Mouse (Mus musculus): Measurements from ENCODE around the gene Nfkbie. TPM values are rescaled to one million over a fixed set of nuclear protein-coding genes. Genes with fewer than 3 reads are reported as not detected.

The Nfkbie gene
- 4.3 and 5.8 TPM in 2 replicates for polyA plus RNA-seq (2012; rRNA removed)

- Histone ChIP-seq H3K4me3 (ENCODE audit: insufficient read depth, low read depth, low read length) (peak within 1 kb of the TSS; percentile 83), H3K27me3 (replicated peaks; ENCODE audit: control insufficient read depth, insufficient read depth, low read length) (no peaks in the 10 kb centered on the region), H3K4me1 (ENCODE audit: control insufficient read depth, insufficient read depth, low read length) (peaks cover 7% of the 10 kb centered on the region), H3K27ac (ENCODE audit: insufficient read depth, low read depth, low read length) (peak within 1 kb of the TSS; percentile 24; the same call in 1 of the 2 replicates), H3K36me3 (ENCODE audit: control insufficient read depth, insufficient read depth, low read length) (no peaks in the 10 kb centered on the region)
- WGBS: under 1% methylated on average over 45 of the region's 45 CpGs
- peak; percentile 97 for DNase-seq
- TF ChIP-seq POLR2A (IDR thresholded peaks at IDR 0.05; ENCODE audit: low read depth, low read length): peak; percentile 42
- TF ChIP-seq CTCF (conservative IDR thresholded peaks at IDR 0.05; ENCODE audit: insufficient read depth, insufficient read length, low read depth, low read length): no peak
These were observed at the start of gene Nfkbie for GRCm38 (mm10) chr17:45555452-45556106. Gene Nfkbie (plus strand): TSS chr17:45555703.

GRCm38 (mm10) chr17:45505941-45506465 lies 49.5 kb upstream of the Nfkbie start:
- no peak overlapping the region for H3K27ac ChIP-seq (ENCODE audit: insufficient read depth, low read depth, low read length)
- H3K4me1 ChIP-seq (ENCODE audit: control insufficient read depth, insufficient read depth, low read length): peaks cover 3% of the 10 kb centered on the region; the same call in 1 of the 2 replicates
- 69% methylated on average over 6 of the region's 6 CpGs for WGBS
- H3K4me3 ChIP-seq (ENCODE audit: insufficient read depth, low read depth, low read length): no peak overlapping the region
- H3K36me3 ChIP-seq (ENCODE audit: control insufficient read depth, insufficient read depth, low read length): no peaks in the 10 kb centered on the region
- no peaks in the 10 kb centered on the region for H3K27me3 ChIP-seq (replicated peaks; ENCODE audit: control insufficient read depth, insufficient read depth, low read length)
- TF ChIP-seq POLR2A (IDR thresholded peaks at IDR 0.05; ENCODE audit: low read depth, low read length): no peak
- TF ChIP-seq CTCF (conservative IDR thresholded peaks at IDR 0.05; ENCODE audit: insufficient read depth, insufficient read length, low read depth, low read length): no peak
- no peak for DNase-seq

GRCm38 (mm10) chr17:45506700-45507189 lies 48.8 kb upstream of the Nfkbie start, which contains the start of gene Aars2:
Gene Aars2 (plus strand): TSS chr17:45506841.
- Histone ChIP-seq H3K4me3 (ENCODE audit: insufficient read depth, low read depth, low read length) (peak within 1 kb of the TSS; percentile 85), H3K27me3 (replicated peaks; ENCODE audit: control insufficient read depth, insufficient read depth, low read length) (no peaks in the 10 kb centered on the region), H3K27ac (ENCODE audit: insufficient read depth, low read depth, low read length) (peak within 1 kb of the TSS; percentile 88), H3K36me3 (ENCODE audit: control insufficient read depth, insufficient read depth, low read length) (no peaks in the 10 kb centered on the region), H3K4me1 (ENCODE audit: control insufficient read depth, insufficient read depth, low read length) (peaks cover 3% of the 10 kb centered on the region; the same call in 1 of the 2 replicates)
- under 1% methylated on average over 42 of the region's 42 CpGs for WGBS
- peak; percentile 97 for DNase-seq
- TF ChIP-seq POLR2A (IDR thresholded peaks at IDR 0.05; ENCODE audit: low read depth, low read length) (no peak), CTCF (conservative IDR thresholded peaks at IDR 0.05; ENCODE audit: insufficient read depth, insufficient read length, low read depth, low read length) (peak; percentile 67)

GRCm38 (mm10) chr17:45510871-45511270 lies 44.6 kb upstream of the Nfkbie start:
- Histone ChIP-seq H3K4me1 (ENCODE audit: control insufficient read depth, insufficient read depth, low read length) (peaks cover 3% of the 10 kb centered on the region; the same call in 1 of the 2 replicates), H3K27me3 (replicated peaks; ENCODE audit: control insufficient read depth, insufficient read depth, low read length) (no peaks in the 10 kb centered on the region), H3K36me3 (ENCODE audit: control insufficient read depth, insufficient read depth, low read length) (no peaks in the 10 kb centered on the region), H3K4me3 (ENCODE audit: insufficient read depth, low read depth, low read length) (no peak overlapping the region), H3K27ac (ENCODE audit: insufficient read depth, low read depth, low read length) (no peak overlapping the region)
- 94% methylated on average over 4 of the region's 4 CpGs for WGBS
- TF ChIP-seq POLR2A (IDR thresholded peaks at IDR 0.05; ENCODE audit: low read depth, low read length) (no peak), CTCF (conservative IDR thresholded peaks at IDR 0.05; ENCODE audit: insufficient read depth, insufficient read length, low read depth, low read length) (no peak)
- no peak for DNase-seq

GRCm38 (mm10) chr17:45511757-45512156 lies 43.7 kb upstream of the Nfkbie start:
- WGBS: 90% methylated on average over 4 of the region's 4 CpGs
- TF ChIP-seq POLR2A (IDR thresholded peaks at IDR 0.05; ENCODE audit: low read depth, low read length): no peak
- no peak for TF ChIP-seq CTCF (conservative IDR thresholded peaks at IDR 0.05; ENCODE audit: insufficient read depth, insufficient read length, low read depth, low read length)
- H3K4me3 ChIP-seq (ENCODE audit: insufficient read depth, low read depth, low read length): no peak overlapping the region
- no peaks in the 10 kb centered on the region for H3K27me3 ChIP-seq (replicated peaks; ENCODE audit: control insufficient read depth, insufficient read depth, low read length)
- H3K27ac ChIP-seq (ENCODE audit: insufficient read depth, low read depth, low read length): no peak overlapping the region
- peaks cover 3% of the 10 kb centered on the region; the same call in 1 of the 2 replicates for H3K4me1 ChIP-seq (ENCODE audit: control insufficient read depth, insufficient read depth, low read length)
- DNase-seq: no peak
- no peaks in the 10 kb centered on the region for H3K36me3 ChIP-seq (ENCODE audit: control insufficient read depth, insufficient read depth, low read length)

GRCm38 (mm10) chr17:45515204-45515726 lies 40.2 kb upstream of the Nfkbie start:
- 72% methylated on average over 15 of the region's 15 CpGs for WGBS
- H3K36me3 ChIP-seq (ENCODE audit: control insufficient read depth, insufficient read depth, low read length): no peaks in the 10 kb centered on the region
- TF ChIP-seq CTCF (conservative IDR thresholded peaks at IDR 0.05; ENCODE audit: insufficient read depth, insufficient read length, low read depth, low read length) (no peak), POLR2A (IDR thresholded peaks at IDR 0.05; ENCODE audit: low read depth, low read length) (no peak)
- no peak overlapping the region for H3K4me3 ChIP-seq (ENCODE audit: insufficient read depth, low read depth, low read length)
- H3K27ac ChIP-seq (ENCODE audit: insufficient read depth, low read depth, low read length): no peak overlapping the region
- H3K4me1 ChIP-seq (ENCODE audit: control insufficient read depth, insufficient read depth, low read length): no peaks in the 10 kb centered on the region
- no peak for DNase-seq
- H3K27me3 ChIP-seq (replicated peaks; ENCODE audit: control insufficient read depth, insufficient read depth, low read length): no peaks in the 10 kb centered on the region

- WGBS: 86% methylated on average over 10 of the region's 10 CpGs
- TF ChIP-seq CTCF (conservative IDR thresholded peaks at IDR 0.05; ENCODE audit: insufficient read depth, insufficient read length, low read depth, low read length) (no peak), POLR2A (IDR thresholded peaks at IDR 0.05; ENCODE audit: low read depth, low read length) (no peak)
- Histone ChIP-seq H3K27me3 (replicated peaks; ENCODE audit: control insufficient read depth, insufficient read depth, low read length) (no peaks in the 10 kb centered on the region), H3K36me3 (ENCODE audit: control insufficient read depth, insufficient read depth, low read length) (no peaks in the 10 kb centered on the region), H3K4me1 (ENCODE audit: control insufficient read depth, insufficient read depth, low read length) (no peaks in the 10 kb centered on the region), H3K27ac (ENCODE audit: insufficient read depth, low read depth, low read length) (no peak overlapping the region), H3K4me3 (ENCODE audit: insufficient read depth, low read depth, low read length) (no peak overlapping the region)
- DNase-seq: no peak
These were observed 39.7 kb upstream of the Nfkbie start for GRCm38 (mm10) chr17:45515806-45516205.
